Mouse (Mus musculus): ENCODE data around the gene Pmpca. TPM values are rescaled to one million over a fixed set of nuclear protein-coding genes. Genes with fewer than 3 reads are reported as not detected.
A peak's percentile ranks its signal among the peaks of the same experiment; 100 is the strongest.

Gene Pmpca
- polyA plus RNA-seq, 1 experiment, result 28.1 TPM

DNA sequence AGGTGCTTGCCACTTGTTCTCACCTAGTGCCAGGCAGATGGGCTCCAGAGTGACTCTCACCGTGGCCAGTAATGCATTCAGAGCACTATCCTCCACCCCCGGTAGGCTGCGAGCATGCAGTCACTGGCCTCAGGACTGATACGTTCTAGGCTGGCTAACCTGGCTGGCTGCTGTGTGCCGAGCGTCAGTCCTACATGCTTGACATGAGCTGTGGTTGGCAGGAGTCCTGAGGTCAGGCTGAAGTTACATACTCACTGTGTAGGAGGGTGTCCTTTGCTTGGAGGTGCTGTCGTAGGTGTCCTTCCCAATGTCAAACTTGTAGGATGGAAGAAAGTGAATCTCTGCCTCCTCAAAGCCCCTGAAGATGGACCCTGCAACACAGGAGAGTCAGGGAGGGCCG lies 9.8 kb downstream of the Pmpca start:
- no peak for DNase-seq
- 86% methylated on average over 8 of the region's 8 CpGs for WGBS
- H3K4me1 ChIP-seq (ENCODE audit: control insufficient read depth, insufficient read depth, low read length), result no peaks in the 10 kb centered on the region
- no peak overlapping the region for H3K4me3 ChIP-seq (replicated peaks; ENCODE audit: extremely low read depth, low read depth, low read length)
- no peak for TF ChIP-seq POLR2A (IDR thresholded peaks at IDR 0.05; ENCODE audit: borderline replicate concordance, extremely low read depth, low read depth, low read length)

- no peak for DNase-seq
- 61% methylated on average over 5 of the region's 5 CpGs for WGBS
- TF ChIP-seq POLR2A (IDR thresholded peaks at IDR 0.05; ENCODE audit: borderline replicate concordance, extremely low read depth, low read depth, low read length) (no peak), CTCF (IDR thresholded peaks at IDR 0.05; ENCODE audit: insufficient read depth, low read length) (no peak)
These were observed 10.5 kb downstream of the Pmpca start for GRCm38 (mm10) chr2:26399647-26400046.

GRCm38 (mm10) chr2:26400296-26400695 lies 11.2 kb downstream of the Pmpca start:
- TF ChIP-seq POLR2A (IDR thresholded peaks at IDR 0.05; ENCODE audit: borderline replicate concordance, extremely low read depth, low read depth, low read length) (no peak), CTCF (IDR thresholded peaks at IDR 0.05; ENCODE audit: insufficient read depth, low read length) (no peak)
- WGBS, result 84% methylated on average over 5 of the region's 5 CpGs
- Histone ChIP-seq H3K4me3 (replicated peaks; ENCODE audit: extremely low read depth, low read depth, low read length) (no peak overlapping the region), H3K4me1 (ENCODE audit: control insufficient read depth, insufficient read depth, low read length) (no peaks in the 10 kb centered on the region)
- no peak for DNase-seq

More at GRCm38 (mm10) chr2:26399647-26400046, 10.5 kb downstream of the Pmpca start:
- H3K4me3 ChIP-seq (replicated peaks; ENCODE audit: extremely low read depth, low read depth, low read length), result no peak overlapping the region
- no peaks in the 10 kb centered on the region for H3K4me1 ChIP-seq (ENCODE audit: control insufficient read depth, insufficient read depth, low read length)

GRCm38 (mm10) chr2:26401023-26401422 lies 11.9 kb downstream of the Pmpca start:
- no peak for DNase-seq
- no peak for TF ChIP-seq POLR2A (IDR thresholded peaks at IDR 0.05; ENCODE audit: borderline replicate concordance, extremely low read depth, low read depth, low read length)
- no peak for TF ChIP-seq CTCF (IDR thresholded peaks at IDR 0.05; ENCODE audit: insufficient read depth, low read length)
- WGBS, result 90% methylated on average over 4 of the region's 4 CpGs
- no peak overlapping the region for H3K4me3 ChIP-seq (replicated peaks; ENCODE audit: extremely low read depth, low read depth, low read length)
- no peaks in the 10 kb centered on the region for H3K4me1 ChIP-seq (ENCODE audit: control insufficient read depth, insufficient read depth, low read length)

- WGBS, result 73% methylated on average over 1 of the region's 1 CpGs
- H3K4me3 ChIP-seq (replicated peaks; ENCODE audit: extremely low read depth, low read depth, low read length), result no peak overlapping the region
- no peak for DNase-seq
- H3K4me1 ChIP-seq (ENCODE audit: control insufficient read depth, insufficient read depth, low read length), result no peaks in the 10 kb centered on the region; the same call in 1 of the 2 replicates
- no peak for TF ChIP-seq POLR2A (IDR thresholded peaks at IDR 0.05; ENCODE audit: borderline replicate concordance, extremely low read depth, low read depth, low read length)
- no peak for TF ChIP-seq CTCF (IDR thresholded peaks at IDR 0.05; ENCODE audit: insufficient read depth, low read length)
These were observed 13.1 kb downstream of the Pmpca start for GRCm38 (mm10) chr2:26402265-26402664.

DNA sequence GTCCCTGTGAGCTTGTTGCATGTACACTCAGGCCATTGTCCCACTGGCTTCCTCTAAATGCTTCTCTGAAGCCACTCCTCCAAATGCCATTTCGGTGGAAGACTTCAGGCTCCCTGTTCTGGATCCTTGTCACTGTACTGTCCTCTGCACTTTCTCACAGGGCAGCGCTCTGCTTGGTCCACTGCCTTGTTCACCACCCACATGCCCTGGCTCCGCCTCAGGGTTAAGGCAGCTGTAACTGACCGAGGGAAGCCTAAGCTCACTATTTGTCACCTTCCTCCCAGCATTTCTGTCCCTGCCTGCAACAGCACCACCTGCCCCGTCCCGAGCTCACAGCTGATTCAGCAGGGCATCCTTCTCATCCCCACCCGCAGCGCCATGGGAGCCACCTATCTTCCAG lies 14.2 kb downstream of the Pmpca start:
- WGBS, result 80% methylated on average over 8 of the region's 8 CpGs
- no peak for DNase-seq
- Histone ChIP-seq H3K4me1 (ENCODE audit: control insufficient read depth, insufficient read depth, low read length) (peaks cover 7% of the 10 kb centered on the region), H3K4me3 (replicated peaks; ENCODE audit: extremely low read depth, low read depth, low read length) (no peak overlapping the region)
- TF ChIP-seq POLR2A (IDR thresholded peaks at IDR 0.05; ENCODE audit: borderline replicate concordance, extremely low read depth, low read depth, low read length) (no peak), CTCF (IDR thresholded peaks at IDR 0.05; ENCODE audit: insufficient read depth, low read length) (no peak)

DNA sequence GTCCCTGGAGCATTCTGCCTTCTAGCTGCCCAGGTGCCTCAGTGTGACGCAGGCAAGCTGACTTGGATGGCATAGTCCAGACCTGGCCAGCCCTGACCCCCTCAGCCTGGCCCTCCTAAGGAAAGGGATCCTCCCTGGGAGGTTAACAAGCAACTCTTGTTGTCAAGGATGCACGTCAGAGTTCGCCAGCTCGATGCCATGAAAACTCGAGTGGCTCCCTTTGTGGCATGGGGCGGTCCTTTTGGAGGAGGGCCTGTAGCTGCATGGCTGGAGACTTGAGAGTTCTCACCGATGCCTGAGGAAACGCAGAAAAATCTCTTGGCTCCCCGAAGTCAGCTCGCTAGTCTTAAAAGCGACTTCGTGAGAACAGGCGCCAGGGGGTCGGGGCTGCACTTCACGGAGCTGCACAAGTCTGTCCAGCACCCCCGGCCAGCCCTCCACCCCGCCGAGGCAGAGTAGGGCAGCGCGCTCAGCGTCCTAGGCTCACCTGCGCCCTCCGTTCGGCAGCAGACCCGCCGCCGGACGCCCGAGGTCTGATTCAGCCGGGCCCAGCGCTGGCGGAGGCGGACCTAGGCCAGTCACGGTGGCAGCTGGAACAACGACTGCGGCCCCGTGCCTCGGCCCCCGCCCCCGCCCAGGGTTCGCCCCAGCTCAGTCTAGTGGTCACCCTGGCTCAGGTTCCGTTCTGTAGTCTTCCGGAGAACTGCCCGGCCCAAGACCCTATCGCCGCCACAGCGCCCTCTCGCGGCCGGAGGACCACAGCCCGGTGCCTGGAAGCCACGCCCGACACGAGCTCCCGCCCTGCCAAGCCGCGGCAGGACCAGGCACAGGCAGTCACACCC lies 19.6 kb downstream of the Pmpca start, which contains the start of gene Inpp5e:
Gene Inpp5e, minus strand, starts transcription at position 689 of the 842 bp plus-strand sequence.
- peaks cover 11% of the 10 kb centered on the region for H3K4me1 ChIP-seq (ENCODE audit: control insufficient read depth, insufficient read depth, low read length)
- peak within 1 kb of the TSS; percentile 82 for H3K4me3 ChIP-seq (replicated peaks; ENCODE audit: extremely low read depth, low read depth, low read length)
- TF ChIP-seq POLR2A (IDR thresholded peaks at IDR 0.05; ENCODE audit: borderline replicate concordance, extremely low read depth, low read depth, low read length), result 0 out of 2 replicates have a peak, but pooled peaks have one; percentile 20
- peak; percentile 56; the same call in 1 of the 2 replicates for TF ChIP-seq CTCF (IDR thresholded peaks at IDR 0.05; ENCODE audit: insufficient read depth, low read length)
- peak; percentile 99 for DNase-seq
- under 1% methylated on average over 56 of the region's 57 CpGs for WGBS

DNA sequence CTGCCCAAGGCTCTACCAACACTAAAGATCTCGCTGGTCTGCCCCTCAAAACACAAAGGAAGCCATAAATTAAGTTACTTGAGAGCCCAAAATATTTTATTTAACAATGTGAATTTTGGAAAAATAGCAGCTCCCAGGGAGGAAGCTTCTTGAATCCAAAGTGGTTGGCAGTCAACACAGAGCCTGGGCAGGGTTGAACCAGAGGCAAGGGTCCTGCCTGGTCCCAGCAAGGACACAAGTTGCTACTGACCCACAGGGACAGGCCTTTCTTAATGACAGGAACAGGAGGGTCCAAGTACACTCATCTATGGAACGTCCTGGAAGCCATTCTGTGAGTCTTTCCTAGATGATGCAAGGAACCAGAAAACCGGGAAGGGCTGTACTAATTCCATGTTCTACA lies 20.2 kb downstream of the Pmpca start:
- peaks cover 11% of the 10 kb centered on the region for H3K4me1 ChIP-seq (ENCODE audit: control insufficient read depth, insufficient read depth, low read length)
- H3K4me3 ChIP-seq (replicated peaks; ENCODE audit: extremely low read depth, low read depth, low read length), result no peak overlapping the region
- TF ChIP-seq POLR2A (IDR thresholded peaks at IDR 0.05; ENCODE audit: borderline replicate concordance, extremely low read depth, low read depth, low read length), result no peak
- TF ChIP-seq CTCF (IDR thresholded peaks at IDR 0.05; ENCODE audit: insufficient read depth, low read length), result no peak
- WGBS, result 56% methylated on average over 3 of the region's 3 CpGs
- no peak for DNase-seq

DNA sequence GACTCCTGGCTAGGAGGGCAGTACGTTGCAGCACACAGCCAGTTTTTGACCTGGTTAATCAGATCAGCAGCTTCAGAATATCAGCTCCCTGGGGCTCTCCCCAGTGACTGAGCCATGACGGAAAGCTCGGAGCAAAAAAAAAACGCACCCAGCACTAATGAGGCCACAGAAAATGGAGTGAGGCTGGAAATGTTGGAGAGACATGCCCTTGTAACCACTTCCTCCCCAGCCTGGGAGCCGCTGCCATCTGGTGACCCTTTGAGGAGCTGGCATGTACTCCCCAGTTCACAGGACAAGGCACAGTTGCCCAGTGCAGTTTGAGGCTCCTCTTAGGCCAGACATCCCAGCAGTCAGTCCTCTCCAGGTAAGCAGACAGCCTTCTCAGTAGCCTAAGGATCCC lies 21.0 kb downstream of the Pmpca start:
- peaks cover 11% of the 10 kb centered on the region for H3K4me1 ChIP-seq (ENCODE audit: control insufficient read depth, insufficient read depth, low read length)
- no peak for TF ChIP-seq CTCF (IDR thresholded peaks at IDR 0.05; ENCODE audit: insufficient read depth, low read length)
- no peak for TF ChIP-seq POLR2A (IDR thresholded peaks at IDR 0.05; ENCODE audit: borderline replicate concordance, extremely low read depth, low read depth, low read length)
- no peak overlapping the region for H3K4me3 ChIP-seq (replicated peaks; ENCODE audit: extremely low read depth, low read depth, low read length)
- WGBS, result 71% methylated on average over 5 of the region's 5 CpGs
- DNase-seq, result no peak

DNA sequence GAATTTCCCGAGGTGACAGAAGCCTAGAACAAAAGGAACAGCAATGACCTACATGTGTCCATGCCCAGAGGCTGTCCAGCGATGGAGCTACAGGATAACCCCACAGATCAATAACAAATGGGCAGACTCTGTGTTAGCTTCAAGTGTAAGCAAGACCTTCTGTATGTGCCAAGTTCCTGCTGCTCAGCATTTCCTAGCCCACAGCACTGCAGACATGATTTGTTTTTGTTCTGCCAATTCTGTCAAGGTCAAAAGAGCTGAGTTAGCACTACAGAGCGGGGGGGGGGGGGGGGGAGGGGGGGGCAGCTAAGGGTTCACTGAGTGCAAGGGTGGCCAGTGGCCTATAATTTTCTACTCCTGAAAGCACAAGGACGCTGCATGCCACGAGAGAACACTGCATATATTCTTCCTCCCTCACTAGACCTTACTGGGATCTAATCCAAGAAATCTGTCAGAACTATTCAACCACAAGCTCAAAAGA lies 21.8 kb downstream of the Pmpca start:
- Histone ChIP-seq H3K4me3 (replicated peaks; ENCODE audit: extremely low read depth, low read depth, low read length) (no peak overlapping the region), H3K4me1 (ENCODE audit: control insufficient read depth, insufficient read depth, low read length) (peaks cover 11% of the 10 kb centered on the region)
- TF ChIP-seq CTCF (IDR thresholded peaks at IDR 0.05; ENCODE audit: insufficient read depth, low read length) (no peak), POLR2A (IDR thresholded peaks at IDR 0.05; ENCODE audit: borderline replicate concordance, extremely low read depth, low read depth, low read length) (no peak)
- 54% methylated on average over 5 of the region's 5 CpGs for WGBS
- no peak for DNase-seq

Data from lung, adult 2 months (tissue).